Mouse (Mus musculus) T-helper 17 cell (primary cell): ENCODE results near the gene Pld4.

Experiments
- in situ Hi-C, 2 experiments: fragments of 300-600 bp; cut with MboI, MseI; formaldehyde crosslinking; loops; 1 replicate in 1 of 2; 2 replicates in 1 of 2; pipeline ENCODE4 v1.15.1; 2025; ENCODE audit warnings: high pct_unique_total_duplicates in 2 of 2

Pld4 gene

GRCm38 (mm10) chr12:112764991-112765390 lies 4.5 kb downstream of the Pld4 start:
- in situ Hi-C loops = loop anchor here in 1 of 2 experiments (25.0 kb wide), 1 partner anchor 428 kb away; no protein-coding TSS in a partner anchor

DNA sequence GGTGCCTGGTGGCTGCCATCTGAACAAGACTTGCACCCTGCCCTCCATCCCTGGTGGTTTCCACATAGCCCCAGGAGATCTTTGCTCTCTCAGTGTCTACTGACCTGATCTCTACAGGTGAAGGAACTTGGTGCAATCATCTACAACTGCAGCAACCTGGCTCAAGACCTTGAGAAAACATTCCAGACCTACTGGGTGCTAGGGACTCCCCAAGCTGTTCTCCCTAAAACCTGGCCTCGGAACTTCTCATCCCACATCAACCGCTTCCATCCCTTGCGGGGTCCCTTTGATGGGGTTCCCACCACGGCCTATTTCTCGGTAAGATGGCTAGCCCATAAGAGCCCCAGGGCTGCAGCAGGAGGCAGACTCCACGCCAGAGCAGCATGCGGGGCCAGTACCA lies 6.1 kb downstream of the Pld4 start:
- in situ Hi-C loops = loop anchor here in 1 of 2 experiments (25.0 kb wide), 1 partner anchor 429 kb away; no protein-coding TSS in a partner anchor

GRCm38 (mm10) chr12:112767036-112767890 lies 6.8 kb downstream of the Pld4 start:
- in situ Hi-C loops = loop anchor here in 1 of 2 experiments (25.0 kb wide), 1 partner anchor 430 kb away; no protein-coding TSS in a partner anchor

GRCm38 (mm10) chr12:112768166-112768565 lies 7.7 kb downstream of the Pld4 start:
- in situ Hi-C loops = loop anchor here in 1 of 2 experiments (25.0 kb wide), 1 partner anchor 431 kb away; no protein-coding TSS in a partner anchor

- in situ Hi-C loops = loop anchor here in 1 of 2 experiments (25.0 kb wide), 1 partner anchor 432 kb away; no protein-coding TSS in a partner anchor
These were observed 8.6 kb downstream of the Pld4 start for GRCm38 (mm10) chr12:112769031-112769430.

GRCm38 (mm10) chr12:112769751-112770150 lies 9.3 kb downstream of the Pld4 start:
- in situ Hi-C loops = loop anchor here in 1 of 2 experiments (25.0 kb wide), 1 partner anchor 432 kb away; no protein-coding TSS in a partner anchor

DNA sequence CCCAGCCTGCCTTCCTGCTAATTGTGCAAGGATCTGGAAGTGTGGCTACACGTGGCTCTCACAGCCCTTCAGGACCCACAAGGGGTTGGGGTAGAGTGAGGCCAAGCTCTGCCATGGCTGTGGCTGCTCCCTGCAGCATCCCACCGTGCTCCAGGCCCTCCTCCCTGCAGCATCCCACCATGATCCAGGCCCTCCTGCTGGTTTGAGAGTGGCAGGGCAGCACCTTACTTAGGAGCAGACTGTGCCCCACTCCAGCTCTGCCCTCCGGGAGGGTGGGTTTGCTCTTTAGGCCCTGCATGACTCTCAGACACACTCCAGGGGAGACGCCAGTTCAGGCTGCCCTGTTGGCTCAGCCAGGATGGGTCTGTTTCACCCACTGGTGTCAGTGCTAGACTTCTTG lies 9.9 kb downstream of the Pld4 start:
- in situ Hi-C loops = loop anchor here in 1 of 2 experiments (25.0 kb wide), 1 partner anchor 433 kb away; no protein-coding TSS in a partner anchor

DNA sequence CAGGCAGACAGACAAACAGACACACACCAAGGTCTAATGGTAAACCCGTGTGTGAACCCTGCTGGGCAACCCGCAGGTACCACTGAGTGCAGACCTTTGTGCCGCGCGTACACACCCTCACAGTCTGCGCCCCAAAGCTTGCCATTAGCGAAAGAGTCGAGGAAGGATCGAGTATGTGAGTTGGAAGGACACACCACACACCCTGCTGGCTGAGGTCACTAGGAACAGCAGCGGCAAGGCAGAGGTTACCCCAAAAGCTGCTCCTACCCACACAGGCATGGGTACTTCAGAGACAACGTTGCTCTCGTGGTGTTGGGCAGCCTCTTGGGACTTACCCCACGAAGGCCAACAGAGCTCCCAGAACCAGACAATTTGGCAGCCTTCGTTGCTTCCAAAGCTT lies 11.9 kb downstream of the Pld4 start:
- in situ Hi-C loops = loop anchor here in 1 of 2 experiments (25.0 kb wide), 1 partner anchor 435 kb away; no protein-coding TSS in a partner anchor

- in situ Hi-C loops = loop anchor here in 1 of 2 experiments (25.0 kb wide), 1 partner anchor 436 kb away; no protein-coding TSS in a partner anchor
These were observed 12.9 kb downstream of the Pld4 start for GRCm38 (mm10) chr12:112773366-112773765.

DNA sequence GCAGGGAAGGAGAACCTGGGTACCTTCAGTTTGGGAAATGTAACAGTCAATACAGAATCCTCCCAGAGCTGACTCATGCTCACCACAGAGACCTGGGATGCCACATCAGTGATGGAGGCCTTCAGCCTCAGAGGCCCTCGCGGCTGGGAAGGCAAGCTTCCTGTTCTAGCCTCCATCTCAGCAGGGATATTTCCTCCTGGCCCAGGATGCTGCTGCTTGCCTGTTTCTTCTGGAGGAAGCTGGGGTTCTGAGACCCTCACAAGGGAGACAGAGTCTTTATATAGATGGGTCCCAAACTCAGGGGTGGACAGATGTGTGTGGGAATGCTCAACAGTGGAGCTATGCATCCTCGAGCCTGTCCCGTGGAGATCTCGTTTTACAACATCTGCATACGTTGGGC lies 13.6 kb downstream of the Pld4 start:
- in situ Hi-C loops = loop anchor here in 1 of 2 experiments (25.0 kb wide), 1 partner anchor 437 kb away; no protein-coding TSS in a partner anchor

- in situ Hi-C loops = loop anchor here in 1 of 2 experiments (25.0 kb wide), 1 partner anchor 437 kb away; no protein-coding TSS in a partner anchor
These were observed 14.0 kb downstream of the Pld4 start for GRCm38 (mm10) chr12:112774481-112774880.

- in situ Hi-C loops = loop anchor here in 1 of 2 experiments (10.0 kb wide), 1 partner anchor 54 kb away; no protein-coding TSS in a partner anchor
These were observed 30.6 kb downstream of the Pld4 start for GRCm38 (mm10) chr12:112791026-112791425.

GRCm38 (mm10) chr12:112793601-112794355 lies 33.3 kb downstream of the Pld4 start:
- in situ Hi-C loops = loop anchor here in 1 of 2 experiments (10.0 kb wide), 1 partner anchor 51 kb away; no protein-coding TSS in a partner anchor

DNA sequence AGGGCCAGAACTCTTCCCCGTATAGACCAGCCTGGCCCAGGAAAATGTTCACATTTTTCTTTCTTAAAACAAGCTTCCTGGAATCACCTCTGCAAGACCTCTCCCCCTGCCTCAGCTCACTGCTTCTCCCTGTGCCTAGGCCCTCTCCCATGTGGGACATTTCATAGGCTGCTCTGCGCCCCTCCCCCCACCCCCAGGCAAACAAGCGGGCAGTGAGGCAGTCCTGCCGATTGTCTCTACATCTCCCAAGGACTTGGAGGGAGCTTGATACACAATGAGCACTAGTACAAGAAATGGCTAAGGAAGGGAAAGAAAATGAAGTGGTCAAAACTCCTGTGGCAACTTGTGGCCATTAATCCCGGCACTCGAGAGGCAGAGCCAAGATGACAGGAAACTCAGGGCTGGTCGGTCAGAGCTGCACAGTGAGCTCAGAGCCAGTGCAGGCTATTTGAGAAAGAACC lies 33.9 kb downstream of the Pld4 start:
- in situ Hi-C loops = loop anchor here in 1 of 2 experiments (10.0 kb wide), 1 partner anchor 50 kb away; no protein-coding TSS in a partner anchor

GRCm38 (mm10) chr12:112794998-112795397 lies 34.5 kb downstream of the Pld4 start:
- in situ Hi-C loops = loop anchor here in 1 of 2 experiments (5.0 to 10.0 kb wide), 2 partner anchors 50 to 53 kb away; no protein-coding TSS in a partner anchor

GRCm38 (mm10) chr12:112795466-112796104 lies 35.1 kb downstream of the Pld4 start:
- in situ Hi-C loops = loop anchor here in 1 of 2 experiments (5.0 to 10.0 kb wide), 2 partner anchors 49 to 53 kb away; no protein-coding TSS in a partner anchor

GRCm38 (mm10) chr12:112796551-112797510 lies 36.4 kb downstream of the Pld4 start:
- in situ Hi-C loops = loop anchor here in 1 of 2 experiments (5.0 to 10.0 kb wide), 2 partner anchors 48 to 55 kb away; no protein-coding TSS in a partner anchor

DNA sequence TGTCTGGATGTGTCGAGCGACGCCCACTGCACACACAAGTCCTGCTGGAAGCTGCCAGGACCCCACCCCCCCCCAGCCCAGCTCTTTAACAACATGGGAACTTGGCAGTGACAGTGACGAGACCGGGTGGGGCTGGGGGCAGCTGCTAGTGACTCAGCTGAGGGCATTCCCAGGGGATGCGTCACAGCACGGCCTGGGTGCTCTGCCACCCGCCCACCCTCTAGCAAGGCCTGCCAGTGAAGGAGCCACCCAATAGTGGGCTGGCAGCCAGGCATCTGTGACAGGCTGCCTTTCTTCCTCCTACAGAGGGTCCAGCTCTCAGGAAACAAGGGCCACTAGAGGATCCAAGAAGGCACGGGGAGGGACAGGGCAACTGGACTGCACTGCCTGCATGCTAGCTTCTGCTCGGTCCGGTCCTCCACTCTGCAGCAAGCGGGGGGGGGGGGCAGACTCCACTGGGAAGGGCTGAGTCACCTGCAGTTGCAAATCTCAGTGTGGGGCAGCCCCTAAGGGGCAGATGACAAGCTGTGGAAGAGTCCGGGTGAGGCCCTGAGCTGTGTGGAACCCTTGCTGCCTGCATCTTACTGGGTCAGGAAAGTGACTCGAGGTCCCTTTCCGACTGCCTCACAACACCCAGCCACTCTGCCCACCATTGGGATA lies 37.3 kb downstream of the Pld4 start:
- in situ Hi-C loops = loop anchor here in 1 of 2 experiments (5.0 to 10.0 kb wide), 2 partner anchors 47 to 56 kb away; no protein-coding TSS in a partner anchor
